Mouse (Mus musculus): ENCODE data around the gene Acss3.

GRCm38 (mm10) chr10:107119135-107119534 is 4.3 kb downstream of the Acss3 start:
- TF ChIP-seq MYOD1 (IDR thresholded peaks at IDR 0.05; ENCODE audit: control insufficient read depth, insufficient read length, low read depth) (no peak), MAX (IDR thresholded peaks at IDR 0.05) (no peak), CTCF (IDR thresholded peaks at IDR 0.05; ENCODE audit: control insufficient read depth, insufficient read depth, insufficient read length) (no peak), MYOG (IDR thresholded peaks at IDR 0.05; ENCODE audit: control insufficient read depth, extremely low read depth, insufficient read length) (no peak), CEBPB (IDR thresholded peaks at IDR 0.05; ENCODE audit: low read depth) (no peak)

Data from C2C12 (cell line).